Mouse (Mus musculus) gonadal fat pad, adult 2 months (tissue): Measurements from ENCODE around the gene Vps18. TPM values are rescaled to one million over a fixed set of nuclear protein-coding genes. Genes with fewer than 3 reads are reported as not detected.

ENCODE experiments used
- DNase-seq: peaks from one replicate; pipeline ENCODE4 v3.0.0-alpha.2; 2012; ENCODE audit warnings: low read depth
- polyA plus RNA-seq: library from polyadenylated mRNA; depleted of rRNA; stranded (reverse); fragments of >200 nt; gene quantifications from 2 replicates; pipeline ENCODE4 v1.2.3, GENCODE M21; 2012; rRNA removed

Vps18 gene
- 23.3 and 23.6 TPM in 2 replicates for polyA plus RNA-seq

- peak; percentile 62 for DNase-seq
Observed at GRCm38 (mm10) chr2:119288270-119288882, at the start of gene Vps18. Gene Vps18, plus strand, starts transcription at chr2:119288740.

GRCm38 (mm10) chr2:119240075-119240818 is 48.3 kb upstream of the Vps18 start:
- no peak for DNase-seq

- DNase-seq: no peak
Observed at GRCm38 (mm10) chr2:119240819-119241186, 47.7 kb upstream of the Vps18 start.

GRCm38 (mm10) chr2:119242548-119242947 is 46.0 kb upstream of the Vps18 start:
- no peak for DNase-seq

- no peak for DNase-seq
Observed at GRCm38 (mm10) chr2:119245246-119245645, 43.3 kb upstream of the Vps18 start.

GRCm38 (mm10) chr2:119247904-119248303 is 40.6 kb upstream of the Vps18 start:
- DNase-seq: no peak

GRCm38 (mm10) chr2:119249592-119250061 is 38.9 kb upstream of the Vps18 start:
- DNase-seq: no peak

- DNase-seq: no peak
Observed at GRCm38 (mm10) chr2:119250377-119250776, 38.2 kb upstream of the Vps18 start.

GRCm38 (mm10) chr2:119250826-119251478 is 37.6 kb upstream of the Vps18 start:
- DNase-seq: no peak

- DNase-seq: no peak
Observed at GRCm38 (mm10) chr2:119254976-119255375, 33.6 kb upstream of the Vps18 start.

GRCm38 (mm10) chr2:119260518-119260917 is 28.0 kb upstream of the Vps18 start:
- DNase-seq: no peak

- DNase-seq: no peak
Observed at GRCm38 (mm10) chr2:119261326-119261725, 27.2 kb upstream of the Vps18 start.

GRCm38 (mm10) chr2:119262978-119263377 is 25.6 kb upstream of the Vps18 start:
- no peak for DNase-seq

- DNase-seq: no peak
Observed at GRCm38 (mm10) chr2:119263813-119264212, 24.7 kb upstream of the Vps18 start.

- no peak for DNase-seq
Observed at GRCm38 (mm10) chr2:119270286-119270642, 18.3 kb upstream of the Vps18 start.

GRCm38 (mm10) chr2:119270643-119271331 is 17.8 kb upstream of the Vps18 start, which contains the start of gene Rhov:
Gene Rhov, minus strand, starts transcription at chr2:119271272.
- DNase-seq: no peak

- DNase-seq: no peak
Observed at GRCm38 (mm10) chr2:119274126-119274525, 14.4 kb upstream of the Vps18 start.

- no peak for DNase-seq
Observed at GRCm38 (mm10) chr2:119276926-119277325, 11.6 kb upstream of the Vps18 start.

- no peak for DNase-seq
Observed at GRCm38 (mm10) chr2:119277810-119278209, 10.7 kb upstream of the Vps18 start.

GRCm38 (mm10) chr2:119281899-119282565 is 6.5 kb upstream of the Vps18 start:
- DNase-seq: no peak

GRCm38 (mm10) chr2:119287372-119287771 is 1.2 kb upstream of the Vps18 start:
- DNase-seq: no peak

- DNase-seq: no peak
Observed at GRCm38 (mm10) chr2:119289014-119289416, 475 bp downstream of the Vps18 start.
